Mouse (Mus musculus): ENCODE results near the gene Ablim2.

Gene Ablim2

GRCm38 (mm10) chr5:35815051-35815450 is 57.4 kb downstream of the Ablim2 start:
- no peak for DNase-seq

- DNase-seq: no peak
Observed at GRCm38 (mm10) chr5:35817266-35817665, 59.6 kb downstream of the Ablim2 start.

- no peak for DNase-seq
Observed at GRCm38 (mm10) chr5:35817882-35818281, 60.2 kb downstream of the Ablim2 start.

- DNase-seq: no peak
Observed at GRCm38 (mm10) chr5:35822721-35823120, 65.0 kb downstream of the Ablim2 start.

- no peak for DNase-seq
Observed at GRCm38 (mm10) chr5:35826465-35826864, 68.8 kb downstream of the Ablim2 start.

- DNase-seq: peak; percentile 32
Observed at GRCm38 (mm10) chr5:35827075-35827474, 69.4 kb downstream of the Ablim2 start.

GRCm38 (mm10) chr5:35827856-35828255 is 70.2 kb downstream of the Ablim2 start:
- DNase-seq: no peak

GRCm38 (mm10) chr5:35830101-35830500 is 72.4 kb downstream of the Ablim2 start:
- DNase-seq: peak; percentile 37

- DNase-seq: no peak
Observed at GRCm38 (mm10) chr5:35833881-35834280, 76.2 kb downstream of the Ablim2 start.

- DNase-seq: no peak
Observed at GRCm38 (mm10) chr5:35836992-35837391, 79.3 kb downstream of the Ablim2 start.

GRCm38 (mm10) chr5:35839262-35839661 is 81.6 kb downstream of the Ablim2 start:
- DNase-seq: no peak

GRCm38 (mm10) chr5:35851485-35851884 is 93.8 kb downstream of the Ablim2 start:
- DNase-seq: no peak

GRCm38 (mm10) chr5:35853463-35853862 is 95.8 kb downstream of the Ablim2 start:
- no peak for DNase-seq

- DNase-seq: no peak
Observed at GRCm38 (mm10) chr5:35856245-35856644, 98.6 kb downstream of the Ablim2 start.

- peak; percentile 82 for DNase-seq
Observed at GRCm38 (mm10) chr5:35858069-35858468, 100.4 kb downstream of the Ablim2 start.

- DNase-seq: no peak
Observed at GRCm38 (mm10) chr5:35861456-35861855, 103.8 kb downstream of the Ablim2 start.

GRCm38 (mm10) chr5:35869973-35870372 is 112.3 kb downstream of the Ablim2 start:
- no peak for DNase-seq

- DNase-seq: peak; percentile 62
Observed at GRCm38 (mm10) chr5:35870408-35871012, 112.8 kb downstream of the Ablim2 start.

GRCm38 (mm10) chr5:35873382-35873781 is 115.7 kb downstream of the Ablim2 start:
- no peak for DNase-seq

- DNase-seq: no peak
Observed at GRCm38 (mm10) chr5:35876236-35876635, 118.6 kb downstream of the Ablim2 start.

- DNase-seq: peak; percentile 56
Observed at GRCm38 (mm10) chr5:35879199-35879598, 121.5 kb downstream of the Ablim2 start.

GRCm38 (mm10) chr5:35882391-35882790 is 124.7 kb downstream of the Ablim2 start:
- no peak for DNase-seq

- DNase-seq: peak; percentile 65
Observed at GRCm38 (mm10) chr5:35884262-35884661, 126.6 kb downstream of the Ablim2 start.

GRCm38 (mm10) chr5:35884689-35885088 is 127.0 kb downstream of the Ablim2 start:
- no peak for DNase-seq

- DNase-seq: no peak
Observed at GRCm38 (mm10) chr5:35888959-35889358, 131.3 kb downstream of the Ablim2 start.

All from right cerebral cortex, postnatal 14 days (tissue).